Comparison of ENCODE assay signal across 9 mouse cellular contexts in genomic region chr1:120245661-120246131, GRCm38 (mm10). TPM values are rescaled to one million over a fixed set of nuclear protein-coding genes. Genes with fewer than 3 reads are reported as not detected.
A peak's percentile ranks its signal among the peaks of the same experiment; 100 is the strongest.
DNase-seq lines count a peak whose midpoint lies in the region; ATAC-seq and TF ChIP-seq lines count a peak whose summit lies in the region.
"Had no signal": no experiment of that assay in that cellular context is flagged by ENCODE, and none has a peak within 500 bp of the region (broad histone marks: within the 10 kb centered on the region; RNA-seq: fewer than 3 reads in every experiment).

No protein-coding gene starts in this region.

- no peak overlapping the region for H3K4me3 ChIP-seq in forebrain, embryonic 13.5 days
- no peak overlapping the region for H3K4me3 ChIP-seq in forebrain, embryonic 11.5 days (ENCODE audit: low read depth, low read length)
- H3K4me3 ChIP-seq in brown adipose tissue, adult 24 weeks (ENCODE audit: insufficient read depth, low read depth, low read length): no peak overlapping the region
- H3K4me3 ChIP-seq in heart, embryonic 10.5 days: no peak overlapping the region
- H3K4me3 ChIP-seq in stomach, postnatal 0 days (ENCODE audit: low read depth, low read length): no peak overlapping the region

- no peak for DNase-seq in forebrain, embryonic 11.5 days (ENCODE audit: low spot score)
- DNase-seq in heart, embryonic 10.5 days (ENCODE audit: low spot score): no peak
- DNase-seq in left cerebral cortex, adult 8-10 months (ENCODE audit: low spot score in 2 of 2): peak; percentile 13 to 43
- DNase-seq in naive thymus-derived CD4-positive, alpha-beta T cell, adult 2 months (ENCODE audit: low read depth): peak; percentile 33
- no peak for DNase-seq in kidney, postnatal 14 days
- no peak for DNase-seq in stomach, postnatal 0 days (ENCODE audit: low spot score)

- no peaks in the 10 kb centered on the region for H3K9me3 ChIP-seq in forebrain, embryonic 13.5 days (replicated peaks)
- no peaks in the 10 kb centered on the region for H3K9me3 ChIP-seq in forebrain, embryonic 11.5 days (ENCODE audit: control insufficient read depth, low read length)
- no peaks in the 10 kb centered on the region for H3K9me3 ChIP-seq in heart, embryonic 10.5 days
- H3K9me3 ChIP-seq in stomach, postnatal 0 days (ENCODE audit: control insufficient read depth, low read length): no peaks in the 10 kb centered on the region
- H3K9me3 ChIP-seq: G1E had no signal

- H3K36me3 ChIP-seq in forebrain, embryonic 13.5 days (ENCODE audit: poor library complexity, severe bottlenecking): no peaks in the 10 kb centered on the region
- no peaks in the 10 kb centered on the region for H3K36me3 ChIP-seq in forebrain, embryonic 11.5 days (ENCODE audit: control insufficient read depth, insufficient read depth, low read length)
- H3K36me3 ChIP-seq in heart, embryonic 10.5 days: peaks cover 6% of the 10 kb centered on the region; the same call in 1 of the 2 replicates
- no peaks in the 10 kb centered on the region for H3K36me3 ChIP-seq in stomach, postnatal 0 days (ENCODE audit: control insufficient read depth, insufficient read depth, low read length)

- peak; percentile 72 for ATAC-seq in forebrain, embryonic 13.5 days
- no peak for ATAC-seq in forebrain, embryonic 11.5 days (replicated peaks; ENCODE audit: low FRiP score)
- no peak for ATAC-seq in stomach, postnatal 0 days (ENCODE audit: low FRiP score, low TSS enrichment)

- no peaks in the 10 kb centered on the region for H3K27me3 ChIP-seq in forebrain, embryonic 13.5 days
- no peaks in the 10 kb centered on the region for H3K27me3 ChIP-seq in forebrain, embryonic 11.5 days (ENCODE audit: control insufficient read depth, insufficient read depth, low read length)
- H3K27me3 ChIP-seq in heart, embryonic 10.5 days (ENCODE audit: insufficient read depth, poor library complexity, severe bottlenecking): no peaks in the 10 kb centered on the region
- H3K27me3 ChIP-seq in stomach, postnatal 0 days (ENCODE audit: control insufficient read depth, insufficient read depth, low read length): no peaks in the 10 kb centered on the region

- no peak overlapping the region for H3K27ac ChIP-seq in forebrain, embryonic 13.5 days
- H3K27ac ChIP-seq in forebrain, embryonic 11.5 days (ENCODE audit: low read depth, low read length): no peak overlapping the region
- H3K27ac ChIP-seq in brown adipose tissue, adult 24 weeks (replicated peaks; ENCODE audit: low read depth, low read length): 0 out of 2 replicates have a peak overlapping the region, but pooled peaks have one; percentile 20
- peak overlapping the region; percentile 80 for H3K27ac ChIP-seq in heart, embryonic 10.5 days
- H3K27ac ChIP-seq in stomach, postnatal 0 days (replicated peaks): no peak overlapping the region

- TF ChIP-seq CTCF in stomach, postnatal 0 days (IDR thresholded peaks at IDR 0.05; ENCODE audit: low read depth): no peak

- no peak for TF ChIP-seq EP300 in stomach, postnatal 0 days (optimal IDR thresholded peaks at IDR 0.05)

- no peak overlapping the region for H3K4me2 ChIP-seq in forebrain, embryonic 13.5 days
- H3K4me2 ChIP-seq in forebrain, embryonic 11.5 days (ENCODE audit: low read depth, low read length, severe bottlenecking): no peak overlapping the region
- H3K4me2 ChIP-seq in stomach, postnatal 0 days (replicated peaks; ENCODE audit: low read depth): no peak overlapping the region

- no peaks in the 10 kb centered on the region for H3K4me1 ChIP-seq in forebrain, embryonic 13.5 days
- no peaks in the 10 kb centered on the region for H3K4me1 ChIP-seq in forebrain, embryonic 11.5 days (replicated peaks; ENCODE audit: control insufficient read depth, insufficient read depth, low read length)
- H3K4me1 ChIP-seq in brown adipose tissue, adult 24 weeks (ENCODE audit: control insufficient read depth, insufficient read depth, insufficient read length, low read length): peaks cover 10% of the 10 kb centered on the region
- peaks cover 34% of the 10 kb centered on the region for H3K4me1 ChIP-seq in heart, embryonic 10.5 days
- no peaks in the 10 kb centered on the region for H3K4me1 ChIP-seq in stomach, postnatal 0 days (replicated peaks; ENCODE audit: control insufficient read depth, insufficient read depth)

- WGBS in forebrain, embryonic 13.5 days: 61% methylated on average over 4 of the region's 4 CpGs
- 65% methylated on average over 4 of the region's 4 CpGs for WGBS in forebrain, embryonic 11.5 days
- WGBS in heart, embryonic 10.5 days: 40% methylated on average over 4 of the region's 4 CpGs
- WGBS in stomach, postnatal 0 days: 60% methylated on average over 4 of the region's 4 CpGs

- H3K9ac ChIP-seq in forebrain, embryonic 13.5 days: no peak overlapping the region
- no peak overlapping the region for H3K9ac ChIP-seq in forebrain, embryonic 11.5 days (ENCODE audit: low read length)
- no peak overlapping the region for H3K9ac ChIP-seq in stomach, postnatal 0 days (ENCODE audit: low read length)

RNA-seq across cellular contexts. Expression of gene Steap3, which starts 26.8 kb away (rescaled TPM):
- 1.3 TPM in 2 replicates for polyA plus RNA-seq in forebrain, embryonic 13.5 days (2015; fragmentation: Nextera tagmentation; extraction: Ambion mirVana)
- 2.8 and 3.2 TPM in 2 replicates for polyA plus RNA-seq in forebrain, embryonic 11.5 days (2014; fragmentation: Nextera tagmentation; extraction: Ambion mirVana)
- polyA plus RNA-seq in brown adipose tissue, adult 24 weeks (2012; ENCODE audit: insufficient read depth, insufficient read length, missing spikeins): 12.7 and 15.1 TPM in 2 replicates
- polyA plus RNA-seq in heart, embryonic 10.5 days (2016; fragmentation: Nextera tagmentation; extraction: Ambion mirVana): 14.6 and 15.7 TPM in 2 replicates
- 1 to 10 TPM; 5.6 to 7.5 (median 6.1) TPM for total RNA-seq in left cerebral cortex, adult 8-10 months (2022)
- 2.8 and 3.2 TPM in 2 replicates for polyA plus RNA-seq in stomach, postnatal 0 days (2015; fragmentation: Nextera tagmentation; extraction: Ambion mirVana)

Comparison
In these comparisons a context has a peak if more than half of its experiments do, and no peak if none do; other contexts are left out.
1. H3K27ac ChIP-seq: peak in brown adipose tissue, adult 24 weeks (single experiment) and heart, embryonic 10.5 days (single experiment); none in forebrain, embryonic 13.5 days (single experiment), forebrain, embryonic 11.5 days (single experiment) and stomach, postnatal 0 days (single experiment).
2. DNase-seq: peak in left cerebral cortex, adult 8-10 months (2 of 2) and naive thymus-derived CD4-positive, alpha-beta T cell, adult 2 months (single experiment); none in forebrain, embryonic 11.5 days (single experiment), heart, embryonic 10.5 days (single experiment), kidney, postnatal 14 days (single experiment) and stomach, postnatal 0 days (single experiment).